Comparison of ENCODE assay signal across 8 mouse cellular contexts in the genomic region with DNA sequence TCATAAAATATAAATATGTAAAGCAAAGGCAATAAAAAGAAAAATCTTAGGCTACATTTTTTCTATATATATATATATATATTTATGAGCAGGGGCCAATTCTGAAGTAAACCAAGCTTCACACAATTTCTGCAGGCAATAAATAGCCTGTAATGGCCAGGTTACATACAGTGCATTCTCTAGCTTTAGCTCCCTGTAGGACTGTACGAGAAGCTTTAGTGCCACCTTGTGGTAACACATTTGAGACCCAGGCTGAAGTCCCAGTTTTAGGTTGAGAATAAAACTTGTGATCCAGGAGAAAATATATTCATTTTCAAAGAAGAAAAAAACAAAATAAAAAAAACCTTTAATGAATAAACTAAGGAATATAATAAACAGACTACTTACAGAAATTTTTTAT. TPM values are rescaled to one million over a fixed set of nuclear protein-coding genes. Genes with fewer than 3 reads are reported as not detected.
DNase-seq lines count a peak whose midpoint lies in the region; ATAC-seq and TF ChIP-seq lines count a peak whose summit lies in the region.
"Had no signal": no experiment of that assay in that cellular context is flagged by ENCODE, and none has a peak within 500 bp of the region (broad histone marks: within the 10 kb centered on the region; RNA-seq: fewer than 3 reads in every experiment).

No protein-coding gene starts in this region.

- peaks cover 5 to 9% of the 10 kb centered on the region in 2 experiments; a peak in 3 of 4 replicates for H3K4me1 ChIP-seq in liver, embryonic 14.5 days (replicated peaks; ENCODE audit: control insufficient read depth in 2 of 2, insufficient read depth in 2 of 2, low read length in 1 of 2)
- H3K4me1 ChIP-seq in liver, embryonic 11.5 days (replicated peaks; ENCODE audit: control insufficient read depth, insufficient read depth, low read length) = no peaks in the 10 kb centered on the region; the same call in 1 of the 2 replicates
- H3K4me1 ChIP-seq in forebrain, embryonic 14.5 days (ENCODE audit: control insufficient read depth, insufficient read depth, low read length) = no peaks in the 10 kb centered on the region
- H3K4me1 ChIP-seq in midbrain, embryonic 14.5 days (ENCODE audit: control insufficient read depth, insufficient read depth, low read length) = no peaks in the 10 kb centered on the region

- no peak for TF ChIP-seq EP300 in liver, embryonic 14.5 days (IDR thresholded peaks at IDR 0.05; ENCODE audit: low read depth)

- ATAC-seq in liver, embryonic 14.5 days (ENCODE audit: insufficient read depth) = no peak
- ATAC-seq in liver, embryonic 11.5 days (replicated peaks; ENCODE audit: low FRiP score) = no peak
- ATAC-seq in forebrain, embryonic 14.5 days = peak; percentile 84
- ATAC-seq in midbrain, embryonic 14.5 days (ENCODE audit: low FRiP score, low TSS enrichment) = peak; percentile 71

- no peak overlapping the region for H3K4me3 ChIP-seq in liver, embryonic 14.5 days (ENCODE audit: insufficient read depth in 1 of 2, low read depth in 2 of 2, low read length in 2 of 2)
- no peak overlapping the region for H3K4me3 ChIP-seq in liver, embryonic 11.5 days (ENCODE audit: low read depth, low read length)
- no peak overlapping the region for H3K4me3 ChIP-seq in forebrain, embryonic 14.5 days (ENCODE audit: low read depth, low read length)
- H3K4me3 ChIP-seq in midbrain, embryonic 14.5 days (replicated peaks; ENCODE audit: low read depth, low read length) = no peak overlapping the region
- H3K4me3 ChIP-seq: lung, embryonic 15.5 days had no signal

- H3K9me3 ChIP-seq in liver, embryonic 14.5 days (ENCODE audit: control insufficient read depth, low read length) = no peaks in the 10 kb centered on the region
- H3K9me3 ChIP-seq in liver, embryonic 11.5 days (ENCODE audit: control insufficient read depth, low read length) = no peaks in the 10 kb centered on the region
- H3K9me3 ChIP-seq in forebrain, embryonic 14.5 days (replicated peaks; ENCODE audit: control insufficient read depth, low read length) = no peaks in the 10 kb centered on the region
- H3K9me3 ChIP-seq in midbrain, embryonic 14.5 days (ENCODE audit: control insufficient read depth, low read length) = no peaks in the 10 kb centered on the region
- H3K9me3 ChIP-seq: lung, embryonic 15.5 days had no signal

- DNase-seq in liver, embryonic 14.5 days (ENCODE audit: low read depth in 3 of 3, low spot score in 3 of 3) = peak in 2 of 3 experiments; percentile 6 to 17
- DNase-seq in liver, embryonic 11.5 days (ENCODE audit: low spot score) = no peak
- DNase-seq in adrenal gland, postnatal 14 days = peak; percentile 21
- peak; percentile 83 for DNase-seq in forebrain, embryonic 14.5 days (ENCODE audit: low spot score)
- DNase-seq in kidney, postnatal 10 days = peak; percentile 42
- peak; percentile 89 for DNase-seq in midbrain, embryonic 14.5 days
- DNase-seq in spleen, postnatal 36 days (ENCODE audit: low spot score in 2 of 2) = no peak

- TF ChIP-seq CTCF in liver, embryonic 14.5 days (IDR thresholded peaks at IDR 0.05; ENCODE audit: low read depth) = peak; percentile 46; the same call in 1 of the 2 replicates

- H3K27me3 ChIP-seq in liver, embryonic 14.5 days (ENCODE audit: control insufficient read depth, insufficient read depth, low read length) = no peaks in the 10 kb centered on the region
- no peaks in the 10 kb centered on the region for H3K27me3 ChIP-seq in liver, embryonic 11.5 days (replicated peaks; ENCODE audit: control insufficient read depth, insufficient read depth, low read length)
- no peaks in the 10 kb centered on the region for H3K27me3 ChIP-seq in forebrain, embryonic 14.5 days (replicated peaks; ENCODE audit: control insufficient read depth, insufficient read depth, low read length)
- H3K27me3 ChIP-seq in midbrain, embryonic 14.5 days (ENCODE audit: control insufficient read depth, insufficient read depth, low read length) = no peaks in the 10 kb centered on the region
- H3K27me3 ChIP-seq: lung, embryonic 15.5 days had no signal

- no peak overlapping the region for H3K9ac ChIP-seq in liver, embryonic 14.5 days (replicated peaks)
- no peak overlapping the region for H3K9ac ChIP-seq in liver, embryonic 11.5 days (ENCODE audit: low read depth, low read length)
- H3K9ac ChIP-seq in forebrain, embryonic 14.5 days (ENCODE audit: low read length) = no peak overlapping the region
- H3K9ac ChIP-seq in midbrain, embryonic 14.5 days (replicated peaks; ENCODE audit: low read length) = no peak overlapping the region
- H3K9ac ChIP-seq: lung, embryonic 15.5 days had no signal

- H3K4me2 ChIP-seq in liver, embryonic 14.5 days (ENCODE audit: low read depth) = no peak overlapping the region
- no peak overlapping the region for H3K4me2 ChIP-seq in liver, embryonic 11.5 days
- H3K4me2 ChIP-seq in forebrain, embryonic 14.5 days (ENCODE audit: low read length) = no peak overlapping the region
- H3K4me2 ChIP-seq in midbrain, embryonic 14.5 days (ENCODE audit: low read length) = no peak overlapping the region
- H3K4me2 ChIP-seq: lung, embryonic 15.5 days had no signal

- no peaks in the 10 kb centered on the region for H3K36me3 ChIP-seq in liver, embryonic 14.5 days (replicated peaks; ENCODE audit: control insufficient read depth, insufficient read depth, low read depth)
- no peaks in the 10 kb centered on the region for H3K36me3 ChIP-seq in liver, embryonic 11.5 days (ENCODE audit: control insufficient read depth, insufficient read depth, low read length)
- H3K36me3 ChIP-seq in forebrain, embryonic 14.5 days (ENCODE audit: control insufficient read depth, insufficient read depth, low read length) = no peaks in the 10 kb centered on the region
- H3K36me3 ChIP-seq in midbrain, embryonic 14.5 days (ENCODE audit: control insufficient read depth, insufficient read depth, low read length) = no peaks in the 10 kb centered on the region
- H3K36me3 ChIP-seq: lung, embryonic 15.5 days had no signal

- H3K27ac ChIP-seq in liver, embryonic 14.5 days = no peak overlapping the region
- no peak overlapping the region for H3K27ac ChIP-seq in liver, embryonic 11.5 days (ENCODE audit: low read depth, low read length)
- H3K27ac ChIP-seq in forebrain, embryonic 14.5 days (ENCODE audit: low read depth, low read length) = no peak overlapping the region
- H3K27ac ChIP-seq in midbrain, embryonic 14.5 days (replicated peaks; ENCODE audit: low read depth, low read length) = no peak overlapping the region
- H3K27ac ChIP-seq: lung, embryonic 15.5 days had no signal

- WGBS in liver, embryonic 14.5 days (ENCODE audit: insufficient replicate concordance) = 10% methylated on average over 1 of the region's 1 CpGs
- WGBS in liver, embryonic 11.5 days = 14% methylated on average over 1 of the region's 1 CpGs
- WGBS in forebrain, embryonic 14.5 days = 13% methylated on average over 1 of the region's 1 CpGs
- whole genome bisulfite sequencing in midbrain, embryonic 14.5 days = 14% methylated on average over 1 of the region's 1 CpGs

RNA-seq across cellular contexts. Expression of a gene that starts 36.9 kb away (rescaled TPM):
- 0.71 and 1.1 TPM in 2 replicates for polyA plus RNA-seq in liver, embryonic 14.5 days (2012; rRNA removed)
- polyA plus RNA-seq in liver, embryonic 14.5 days (2014; fragmentation: Nextera tagmentation; extraction: Ambion mirVana) = 0.79 and 1.0 TPM in 2 replicates
- 0.96 and 1.0 TPM in 2 replicates for polyA plus RNA-seq in liver, embryonic 11.5 days (2014; fragmentation: Nextera tagmentation; extraction: Ambion mirVana)
- 11.4 and 17.3 TPM in 2 replicates for total RNA-seq in adrenal gland, postnatal 14 days (2021)
- polyA plus RNA-seq in forebrain, embryonic 14.5 days (2014; fragmentation: Nextera tagmentation; extraction: Ambion mirVana) = 0.19 and 0.72 TPM in 2 replicates
- polyA plus RNA-seq in midbrain, embryonic 14.5 days (2014; fragmentation: Nextera tagmentation; extraction: Ambion mirVana) = 0.27 and 0.53 TPM in 2 replicates

Comparison
In these comparisons a context has a peak if more than half of its experiments do, and no peak if none do; other contexts are left out.
1. DNase-seq: peak in liver, embryonic 14.5 days (2 of 3), adrenal gland, postnatal 14 days (single experiment), forebrain, embryonic 14.5 days (single experiment), kidney, postnatal 10 days (single experiment) and midbrain, embryonic 14.5 days (single experiment); none in liver, embryonic 11.5 days (single experiment) and spleen, postnatal 36 days (0 of 2).
2. ATAC-seq: peak in forebrain, embryonic 14.5 days (single experiment) and midbrain, embryonic 14.5 days (single experiment); none in liver, embryonic 14.5 days (single experiment) and liver, embryonic 11.5 days (single experiment).